8 mouse cellular contexts compared by ENCODE assay signal in genomic region chr12:8973820-8974465, GRCm38 (mm10). TPM values are rescaled to one million over a fixed set of nuclear protein-coding genes. Genes with fewer than 3 reads are reported as not detected.
A peak's percentile ranks its signal among the peaks of the same experiment; 100 is the strongest.
DNase-seq lines count a peak whose midpoint lies in the region; ATAC-seq and TF ChIP-seq lines count a peak whose summit lies in the region.

TSS of gene Wdr35 (plus strand) at chr12:8973892.

- peak; percentile 98 for ATAC-seq in cerebellum, adult (ENCODE audit: insufficient number of reproducible peaks, low FRiP score, low TSS enrichment)
- peak; percentile 98 for ATAC-seq in forebrain, embryonic 12.5 days (ENCODE audit: low FRiP score)
- peak; percentile 85 for ATAC-seq in heart, postnatal 0 days (ENCODE audit: insufficient read depth, low read depth)
- peak; percentile 66 for ATAC-seq in liver, embryonic 15.5 days (ENCODE audit: insufficient read depth)
- peak; percentile 94 for ATAC-seq in neural tube, embryonic 11.5 days (ENCODE audit: insufficient read depth, low FRiP score, low TSS enrichment)
- peak; percentile 90 for ATAC-seq in stomach, embryonic 16.5 days (ENCODE audit: insufficient read depth, low FRiP score)

- no peaks in the 10 kb centered on the region for H3K9me3 ChIP-seq in ES-Bruce4 (replicated peaks; ENCODE audit: control insufficient read depth, insufficient read depth, low read length, poor library complexity, severe bottlenecking)
- no peaks in the 10 kb centered on the region for H3K9me3 ChIP-seq in forebrain, embryonic 12.5 days
- no peaks in the 10 kb centered on the region for H3K9me3 ChIP-seq in heart, postnatal 0 days (replicated peaks; ENCODE audit: control insufficient read depth, low read length)
- no peaks in the 10 kb centered on the region for H3K9me3 ChIP-seq in liver, embryonic 15.5 days (replicated peaks)
- H3K9me3 ChIP-seq in neural tube, embryonic 11.5 days (ENCODE audit: control insufficient read depth, low read length) = no peaks in the 10 kb centered on the region
- no peaks in the 10 kb centered on the region for H3K9me3 ChIP-seq in stomach, embryonic 16.5 days (replicated peaks; ENCODE audit: control insufficient read depth, low read length)

- TF ChIP-seq EP300 in ES-Bruce4 (IDR thresholded peaks at IDR 0.05; ENCODE audit: insufficient read depth, low read depth, low read length) = no peak
- TF ChIP-seq EP300 in heart, postnatal 0 days (IDR thresholded peaks at IDR 0.05; ENCODE audit: low read depth) = no peak

- under 1% methylated on average over 45 of the region's 45 CpGs for WGBS in forebrain, embryonic 12.5 days
- under 1% methylated on average over 45 of the region's 45 CpGs for WGBS in heart, postnatal 0 days
- under 1% methylated on average over 45 of the region's 45 CpGs for WGBS in liver, embryonic 15.5 days (ENCODE audit: insufficient replicate concordance)
- WGBS in neural tube, embryonic 11.5 days = under 1% methylated on average over 45 of the region's 45 CpGs
- WGBS in stomach, embryonic 16.5 days = under 1% methylated on average over 45 of the region's 45 CpGs

- H3K4me2 ChIP-seq in forebrain, embryonic 12.5 days = peak within 1 kb of the TSS; percentile 80
- peak within 1 kb of the TSS; percentile 96 for H3K4me2 ChIP-seq in heart, postnatal 0 days (ENCODE audit: low read depth, low read length)
- H3K4me2 ChIP-seq in liver, embryonic 15.5 days = peak within 1 kb of the TSS; percentile 70
- peak within 1 kb of the TSS; percentile 56 for H3K4me2 ChIP-seq in neural tube, embryonic 11.5 days (ENCODE audit: low read depth)
- H3K4me2 ChIP-seq in stomach, embryonic 16.5 days (ENCODE audit: low read depth, low read length) = peak within 1 kb of the TSS; percentile 98

- H3K36me3 ChIP-seq in ES-Bruce4 (ENCODE audit: control insufficient read depth, insufficient read depth, low read length, poor library complexity, severe bottlenecking) = peaks cover 4% of the 10 kb centered on the region
- peaks cover 6% of the 10 kb centered on the region for H3K36me3 ChIP-seq in forebrain, embryonic 12.5 days (replicated peaks)
- 0 out of 2 replicates have a peak, but pooled peaks cover 5% of the 10 kb centered on the region for H3K36me3 ChIP-seq in heart, postnatal 0 days (replicated peaks; ENCODE audit: control insufficient read depth, insufficient read depth, low read length)
- H3K36me3 ChIP-seq in liver, embryonic 15.5 days (replicated peaks) = no peaks in the 10 kb centered on the region
- H3K36me3 ChIP-seq in neural tube, embryonic 11.5 days (ENCODE audit: control insufficient read depth, insufficient read depth, low read length) = no peaks in the 10 kb centered on the region
- no peaks in the 10 kb centered on the region for H3K36me3 ChIP-seq in stomach, embryonic 16.5 days (ENCODE audit: control insufficient read depth, insufficient read depth, low read length)

- H3K9ac ChIP-seq in ES-Bruce4 (ENCODE audit: low read depth, poor library complexity, severe bottlenecking) = peak within 1 kb of the TSS; percentile 15
- peak within 1 kb of the TSS; percentile 65 for H3K9ac ChIP-seq in forebrain, embryonic 12.5 days
- H3K9ac ChIP-seq in heart, postnatal 0 days (replicated peaks; ENCODE audit: low read depth, low read length) = peak within 1 kb of the TSS; percentile 30
- H3K9ac ChIP-seq in liver, embryonic 15.5 days = 0 out of 2 replicates have a peak within 1 kb of the TSS, but pooled peaks have one; percentile 13
- peak within 1 kb of the TSS; percentile 37 for H3K9ac ChIP-seq in neural tube, embryonic 11.5 days (ENCODE audit: low read length)
- H3K9ac ChIP-seq in stomach, embryonic 16.5 days (ENCODE audit: low read length) = peak within 1 kb of the TSS; percentile 73

- no peaks in the 10 kb centered on the region for H3K27me3 ChIP-seq in ES-Bruce4 (ENCODE audit: control insufficient read depth, insufficient read depth, low read length, poor library complexity, severe bottlenecking)
- no peaks in the 10 kb centered on the region for H3K27me3 ChIP-seq in forebrain, embryonic 12.5 days
- no peaks in the 10 kb centered on the region for H3K27me3 ChIP-seq in heart, postnatal 0 days (ENCODE audit: control insufficient read depth, insufficient read depth, low read length)
- H3K27me3 ChIP-seq in liver, embryonic 15.5 days = peaks cover 48% of the 10 kb centered on the region
- H3K27me3 ChIP-seq in neural tube, embryonic 11.5 days (ENCODE audit: control insufficient read depth, insufficient read depth, low read length) = no peaks in the 10 kb centered on the region
- H3K27me3 ChIP-seq in stomach, embryonic 16.5 days (ENCODE audit: control insufficient read depth, insufficient read depth, low read length) = no peaks in the 10 kb centered on the region

- peak within 1 kb of the TSS; percentile 75 for H3K27ac ChIP-seq in ES-Bruce4 (ENCODE audit: insufficient read depth, low read length)
- H3K27ac ChIP-seq in forebrain, embryonic 12.5 days = peak within 1 kb of the TSS; percentile 68
- no peak within 1 kb of the TSS for H3K27ac ChIP-seq in heart, postnatal 0 days (ENCODE audit: low read depth)
- no peak within 1 kb of the TSS for H3K27ac ChIP-seq in liver, embryonic 15.5 days (replicated peaks)
- H3K27ac ChIP-seq in neural tube, embryonic 11.5 days (ENCODE audit: low read depth, low read length) = no peak within 1 kb of the TSS
- no peak within 1 kb of the TSS for H3K27ac ChIP-seq in stomach, embryonic 16.5 days (ENCODE audit: low read length)

- TF ChIP-seq CTCF in ES-Bruce4 (IDR thresholded peaks at IDR 0.05; ENCODE audit: low read depth, low read length) = no peak
- TF ChIP-seq CTCF in heart, postnatal 0 days (IDR thresholded peaks at IDR 0.05; ENCODE audit: low read depth) = no peak

- no peaks in the 10 kb centered on the region for H3K4me1 ChIP-seq in ES-Bruce4 (ENCODE audit: control insufficient read depth, insufficient read depth, low read length)
- peaks cover 13% of the 10 kb centered on the region for H3K4me1 ChIP-seq in forebrain, embryonic 12.5 days
- peaks cover 11% of the 10 kb centered on the region; the same call in 1 of the 2 replicates for H3K4me1 ChIP-seq in heart, postnatal 0 days (ENCODE audit: control insufficient read depth, insufficient read depth)
- 0 out of 2 replicates have a peak, but pooled peaks cover 3% of the 10 kb centered on the region for H3K4me1 ChIP-seq in liver, embryonic 15.5 days (replicated peaks)
- peaks cover 4% of the 10 kb centered on the region; the same call in 1 of the 2 replicates for H3K4me1 ChIP-seq in neural tube, embryonic 11.5 days (ENCODE audit: control insufficient read depth, insufficient read depth, low read length)
- peaks cover 13% of the 10 kb centered on the region for H3K4me1 ChIP-seq in stomach, embryonic 16.5 days (ENCODE audit: control insufficient read depth, insufficient read depth, low read length)

- DNase-seq in heart, postnatal 0 days (ENCODE audit: low spot score) = peak; percentile 73
- DNase-seq in kidney, postnatal 4 days = peak; percentile 91 to 94
- DNase-seq in neural tube, embryonic 11.5 days (ENCODE audit: low spot score) = peak; percentile 91

- peak; percentile 51 for TF ChIP-seq POLR2A in ES-Bruce4 (IDR thresholded peaks at IDR 0.05; ENCODE audit: insufficient read depth, low read length)

- H3K4me3 ChIP-seq in ES-Bruce4 (ENCODE audit: low read depth, low read length) = peak within 1 kb of the TSS; percentile 69
- H3K4me3 ChIP-seq in forebrain, embryonic 12.5 days (replicated peaks) = peak within 1 kb of the TSS; percentile 74
- peak within 1 kb of the TSS; percentile 80 for H3K4me3 ChIP-seq in heart, postnatal 0 days (ENCODE audit: low read depth, low read length)
- peak within 1 kb of the TSS; percentile 59 for H3K4me3 ChIP-seq in liver, embryonic 15.5 days (replicated peaks)
- H3K4me3 ChIP-seq in neural tube, embryonic 11.5 days (ENCODE audit: low read depth, low read length) = peak within 1 kb of the TSS; percentile 52
- peak within 1 kb of the TSS; percentile 78 for H3K4me3 ChIP-seq in stomach, embryonic 16.5 days (replicated peaks; ENCODE audit: low read length)

RNA-seq across cellular contexts. Expression of gene Wdr35, which starts in this region (rescaled TPM):
- 69.6 and 72.4 TPM in 2 replicates for polyA plus RNA-seq in ES-Bruce4 (2011; ENCODE audit: insufficient read depth, insufficient read length, low read depth, missing spikeins)
- polyA plus RNA-seq in forebrain, embryonic 12.5 days (2016; fragmentation: Nextera tagmentation; extraction: Ambion mirVana) = 27.8 and 28.4 TPM in 2 replicates
- total RNA-seq in heart, postnatal 0 days (2014; rRNA removed; ENCODE audit: low replicate concordance) = 5.5 and 11.1 TPM in 2 replicates
- 6.3 and 7.9 TPM in 2 replicates for polyA plus RNA-seq in heart, postnatal 0 days (2015; fragmentation: Nextera tagmentation; extraction: Ambion mirVana)
- 0.96 and 1.2 TPM in 2 replicates for polyA plus RNA-seq in liver, embryonic 15.5 days (2015; fragmentation: Nextera tagmentation; extraction: Ambion mirVana)
- 21.0 and 21.6 TPM in 2 replicates for polyA plus RNA-seq in neural tube, embryonic 11.5 days (2014; fragmentation: Nextera tagmentation; extraction: Ambion mirVana)
- 14.7 and 15.0 TPM in 2 replicates for polyA plus RNA-seq in stomach, embryonic 16.5 days (2015; fragmentation: Nextera tagmentation; extraction: Ambion mirVana)

Comparison
In these comparisons a context has a peak if more than half of its experiments do, and no peak if none do; other contexts are left out.
1. H3K27ac ChIP-seq: peak in ES-Bruce4 (single experiment) and forebrain, embryonic 12.5 days (single experiment); none in heart, postnatal 0 days (single experiment), liver, embryonic 15.5 days (single experiment), neural tube, embryonic 11.5 days (single experiment) and stomach, embryonic 16.5 days (single experiment).
2. H3K9ac ChIP-seq: peak in every context shown above with its lines; median percentile 73 in stomach, embryonic 16.5 days; 65 in forebrain, embryonic 12.5 days; 37 in neural tube, embryonic 11.5 days; 30 in heart, postnatal 0 days; 15 in ES-Bruce4; 13 in liver, embryonic 15.5 days.
3. Peak in every context shown above with its lines, with median percentiles within 50 percentile points of each other: H3K4me3 ChIP-seq, ATAC-seq, H3K4me2 ChIP-seq and DNase-seq.